Mouse (Mus musculus) kidney, adult 2 months (tissue): Measurements from ENCODE around the gene Sgcd. TPM values are rescaled to one million over a fixed set of nuclear protein-coding genes. Genes with fewer than 3 reads are reported as not detected.

Source experiments
- DNase-seq: peaks from one replicate; pipeline ENCODE4 v3.0.0; 2021
- H3K27ac ChIP-seq: fragments of 200-500 bp; 2 replicates; pipeline ENCODE4 v1.5.1; 2012; ENCODE audit warnings: low read depth, low read length, control low read depth, inconsistent platforms; ENCODE audit not compliant: insufficient read depth
- H3K27me3 ChIP-seq: fragments of 200-500 bp; replicated peaks from 2 replicates; pipeline ENCODE4 v1.6.1; 2012; ENCODE audit warnings: mild to moderate bottlenecking, moderate library complexity, low read length, inconsistent platforms; ENCODE audit not compliant: control insufficient read depth, insufficient read depth
- H3K36me3 ChIP-seq: fragments of 200-500 bp; 2 replicates; pipeline ENCODE4 v1.6.1; 2012; ENCODE audit warnings: mild to moderate bottlenecking, moderate library complexity, low read length, inconsistent platforms; ENCODE audit not compliant: control insufficient read depth, insufficient read depth
- H3K4me1 ChIP-seq: fragments of 200-500 bp; 2 replicates; pipeline ENCODE4 v1.6.1; 2011; ENCODE audit warnings: low read length; ENCODE audit not compliant: control insufficient read depth, insufficient read depth
- H3K4me3 ChIP-seq: fragments of 200-500 bp; 2 replicates; pipeline ENCODE4 v1.5.1; 2011; ENCODE audit warnings: mild to moderate bottlenecking, low read depth, low read length, control low read depth; ENCODE audit not compliant: insufficient read depth
- CTCF ChIP-seq: fragments of 200-500 bp; conservative IDR thresholded peaks from 2 replicates; pipeline ENCODE4 v1.5.1; 2011; ENCODE audit warnings: low read depth, mild to moderate bottlenecking, control low read depth, low read length, moderate library complexity, mixed read lengths; ENCODE audit not compliant: insufficient read depth, insufficient read length
- POLR2A ChIP-seq: fragments of 200-500 bp; IDR thresholded peaks from one replicate; pipeline ENCODE4 v1.6.1; 2011; ENCODE audit warnings: low read depth, low read length, control low read depth
- WGBS: fragments of 180-500 bp; shearing (Covaris S2); methylation state at CpG from one replicate; pipeline ENCODE4 v1.1.7; 2018; 5-methylcytosine and 5-hydroxymethylcytosine counted together
- polyA plus RNA-seq: library from polyadenylated mRNA; depleted of rRNA; stranded (reverse); fragments of >200 nt; gene quantifications from 2 replicates; pipeline ENCODE4 v1.2.3, GENCODE M21; 2012

Gene Sgcd
- polyA plus RNA-seq, 1 experiment = 0.74 TPM

- no peak overlapping the region for H3K27ac ChIP-seq
Observed at GRCm38 (mm10) chr11:47154837-47155430, 833.8 kb downstream of the Sgcd start.

GRCm38 (mm10) chr11:47149607-47150006, 839.2 kb downstream of the Sgcd start:
- no peaks in the 10 kb centered on the region for H3K36me3 ChIP-seq
- no peak overlapping the region for H3K4me3 ChIP-seq
- H3K4me1 ChIP-seq = no peaks in the 10 kb centered on the region
- H3K27me3 ChIP-seq = no peaks in the 10 kb centered on the region
- peak; percentile 32 for DNase-seq
- H3K27ac ChIP-seq = no peak overlapping the region
- TF ChIP-seq POLR2A = no peak
- 35% methylated on average over 9 of the region's 9 CpGs for WGBS

More at GRCm38 (mm10) chr11:47154837-47155430, 833.8 kb downstream of the Sgcd start:
- Histone ChIP-seq H3K36me3 (no peaks in the 10 kb centered on the region), H3K4me1 (no peaks in the 10 kb centered on the region), H3K4me3 (no peak overlapping the region), H3K27me3 (no peaks in the 10 kb centered on the region)
- DNase-seq = peak; percentile 23
- TF ChIP-seq POLR2A (no peak), CTCF (no peak)
- 83% methylated on average over 5 of the region's 5 CpGs for WGBS

GRCm38 (mm10) chr11:47139867-47140266, 848.9 kb downstream of the Sgcd start:
- H3K36me3 ChIP-seq = no peaks in the 10 kb centered on the region
- H3K4me3 ChIP-seq = no peak overlapping the region
- H3K4me1 ChIP-seq = no peaks in the 10 kb centered on the region
- peak; percentile 19 for DNase-seq
- 63% methylated on average over 2 of the region's 2 CpGs for WGBS
- no peak overlapping the region for H3K27ac ChIP-seq
- H3K27me3 ChIP-seq = no peaks in the 10 kb centered on the region
- TF ChIP-seq POLR2A = no peak

- Histone ChIP-seq H3K27ac (no peak overlapping the region), H3K36me3 (no peaks in the 10 kb centered on the region), H3K27me3 (no peaks in the 10 kb centered on the region), H3K4me3 (no peak overlapping the region), H3K4me1 (no peaks in the 10 kb centered on the region)
- DNase-seq = no peak
- TF ChIP-seq POLR2A = no peak
- no peak for TF ChIP-seq CTCF
- WGBS = 90% methylated on average over 1 of the region's 1 CpGs
Observed at GRCm38 (mm10) chr11:47139271-47139670, 849.5 kb downstream of the Sgcd start.

- no peak for DNase-seq
- 96% methylated on average over 6 of the region's 6 CpGs for WGBS
- TF ChIP-seq POLR2A (no peak), CTCF (no peak)
- Histone ChIP-seq H3K4me3 (no peak overlapping the region), H3K27ac (no peak overlapping the region), H3K27me3 (no peaks in the 10 kb centered on the region), H3K36me3 (no peaks in the 10 kb centered on the region), H3K4me1 (0 out of 2 replicates have a peak, but pooled peaks cover 2% of the 10 kb centered on the region)
Observed at GRCm38 (mm10) chr11:47132410-47132809, 856.4 kb downstream of the Sgcd start.

- WGBS = 69% methylated on average over 3 of the region's 3 CpGs
Observed at GRCm38 (mm10) chr11:47130432-47130831, 858.3 kb downstream of the Sgcd start.

GRCm38 (mm10) chr11:47129992-47130391, 858.8 kb downstream of the Sgcd start:
- Histone ChIP-seq H3K4me1 (0 out of 2 replicates have a peak, but pooled peaks cover 2% of the 10 kb centered on the region), H3K27ac (no peak overlapping the region), H3K36me3 (no peaks in the 10 kb centered on the region), H3K4me3 (no peak overlapping the region), H3K27me3 (no peaks in the 10 kb centered on the region)
- DNase-seq = peak; percentile 19
- no peak for TF ChIP-seq CTCF
- TF ChIP-seq POLR2A = no peak
- 29% methylated on average over 7 of the region's 7 CpGs for WGBS

More at GRCm38 (mm10) chr11:47130432-47130831, 858.3 kb downstream of the Sgcd start:
- Histone ChIP-seq H3K4me1 (0 out of 2 replicates have a peak, but pooled peaks cover 2% of the 10 kb centered on the region), H3K27me3 (no peaks in the 10 kb centered on the region), H3K27ac (no peak overlapping the region), H3K36me3 (no peaks in the 10 kb centered on the region), H3K4me3 (no peak overlapping the region)
- DNase-seq = no peak
- TF ChIP-seq POLR2A (no peak), CTCF (no peak)

GRCm38 (mm10) chr11:47129166-47129565, 859.6 kb downstream of the Sgcd start:
- 67% methylated on average over 1 of the region's 1 CpGs for WGBS
- peak; percentile 33 for DNase-seq
- H3K4me3 ChIP-seq = no peak overlapping the region
- H3K27me3 ChIP-seq = no peaks in the 10 kb centered on the region
- H3K27ac ChIP-seq = no peak overlapping the region
- H3K36me3 ChIP-seq = no peaks in the 10 kb centered on the region
- TF ChIP-seq POLR2A (no peak), CTCF (no peak)
- H3K4me1 ChIP-seq = 0 out of 2 replicates have a peak, but pooled peaks cover 2% of the 10 kb centered on the region
